Mouse (Mus musculus) neural tube, postnatal 0 days (tissue): ENCODE data around the gene Abhd14b. TPM values are rescaled to one million over a fixed set of nuclear protein-coding genes. Genes with fewer than 3 reads are reported as not detected.

Source experiments
- polyA plus RNA-seq: library from polyadenylated mRNA; unstranded; fragments of >200 nt; fragmentation: Nextera tagmentation; extraction: Ambion mirVana; gene quantifications from 2 replicates; pipeline ENCODE4 v1.2.1, GENCODE M21; 2015

Gene Abhd14b
- 14.5 and 17.0 TPM in 2 replicates for polyA plus RNA-seq

DNA sequence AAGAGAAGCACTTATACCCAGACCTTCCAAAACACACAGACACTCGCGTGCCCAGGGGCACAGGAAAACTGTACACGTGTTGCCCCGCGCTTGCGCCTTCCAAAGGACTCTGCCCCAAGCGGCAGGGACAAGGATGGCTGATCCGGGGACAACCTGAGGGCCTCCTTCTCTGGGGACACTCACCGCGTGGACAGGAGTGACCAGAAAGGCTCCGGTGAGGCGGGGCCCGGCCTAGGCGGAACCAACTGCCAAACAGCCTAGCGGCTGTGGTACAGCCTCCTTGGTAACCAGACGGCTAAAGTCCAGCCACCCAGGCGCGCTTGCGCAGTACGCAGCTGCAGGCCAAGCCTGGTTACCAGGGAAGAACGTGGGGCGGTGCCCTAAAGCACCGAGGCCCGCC lies at the start of gene Abhd14b, which contains the start of gene Abhd14a:
Gene Abhd14b, plus strand, starts transcription at position 112 of the 400 bp plus-strand sequence.
Gene Abhd14a, minus strand, starts transcription at position 331 of the 400 bp plus-strand sequence.

DNA sequence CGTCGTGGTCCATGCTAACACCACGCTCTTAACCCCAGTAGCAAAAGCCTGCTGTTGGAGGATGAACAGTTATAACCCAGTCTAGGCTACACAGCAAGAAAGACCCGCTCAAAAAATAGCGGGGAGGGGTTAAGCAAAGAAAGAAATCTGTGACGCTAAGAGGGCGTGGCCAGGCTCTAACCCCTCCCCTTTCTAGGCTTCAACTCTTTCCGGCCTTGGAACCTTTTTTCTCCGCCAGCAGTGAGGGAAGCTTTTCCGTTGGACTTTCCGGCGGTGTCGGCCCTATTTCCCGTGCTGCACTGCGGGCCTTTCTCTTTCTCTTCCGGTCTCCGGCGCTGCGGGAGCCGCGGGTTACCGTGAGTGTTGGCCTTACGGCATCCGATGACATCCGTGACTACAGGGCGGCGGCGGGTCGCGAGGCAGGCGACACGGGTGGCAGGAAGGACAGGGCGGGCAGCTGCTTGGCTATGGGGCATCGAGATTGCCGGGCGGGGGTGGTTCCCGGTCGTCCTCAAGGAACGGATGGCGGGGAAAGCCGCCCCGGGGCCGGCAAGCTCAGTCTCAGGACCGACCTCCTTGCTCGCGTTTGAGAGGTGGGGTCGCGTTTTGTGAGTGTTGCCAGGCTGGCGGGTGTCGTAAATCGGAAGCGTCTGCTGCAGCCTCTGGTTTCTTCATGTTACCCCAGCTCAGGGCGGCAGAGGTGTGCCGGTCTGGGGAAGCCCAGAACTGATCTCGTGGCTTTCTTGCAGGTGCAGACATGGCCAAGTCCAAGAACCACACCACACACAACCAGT lies 17.8 kb upstream of the Abhd14b start, which contains the start of gene Rpl29:
Gene Rpl29, plus strand, starts transcription at position 234 of the 794 bp plus-strand sequence.

DNA sequence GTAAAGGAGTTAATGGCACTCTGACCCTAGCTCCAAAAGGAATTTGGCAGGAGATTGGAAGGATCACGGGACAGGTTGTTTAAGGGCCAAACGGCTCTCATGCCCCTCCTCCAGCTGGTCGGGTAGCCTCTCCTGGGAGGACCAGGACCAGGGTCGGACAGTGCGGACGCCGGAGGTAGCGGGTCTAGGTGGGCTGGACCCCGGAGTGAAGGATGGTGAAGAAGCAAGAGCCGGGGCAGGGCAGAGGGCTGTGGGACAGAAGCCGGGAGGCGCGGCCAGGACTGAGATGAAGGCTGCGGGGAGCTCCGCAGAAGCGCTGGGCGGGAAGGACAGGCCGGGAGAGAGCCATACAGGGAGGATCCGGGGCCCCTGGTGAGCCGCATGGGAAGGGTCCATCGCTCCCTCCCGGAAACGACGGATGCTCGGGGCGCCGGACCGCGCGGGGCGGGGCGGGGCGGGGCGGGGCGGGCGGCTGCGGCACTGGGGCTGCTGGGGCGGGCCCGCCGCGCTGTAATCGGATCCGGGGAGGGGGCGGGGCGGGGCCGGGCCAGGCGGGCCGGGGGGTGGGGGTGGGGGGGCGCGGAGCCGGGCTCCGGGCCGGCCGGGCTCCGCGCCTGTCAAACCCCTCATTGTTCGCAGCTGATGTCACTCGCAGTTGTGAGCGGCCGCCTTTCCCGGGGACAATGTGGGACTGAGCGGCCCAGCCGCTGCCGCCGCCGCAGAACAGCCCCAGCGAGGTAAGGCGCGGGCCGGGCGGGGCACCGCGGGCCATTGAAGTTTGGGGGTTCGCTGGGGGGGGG lies 6.2 kb downstream of the Abhd14b start, which contains the start of gene Pcbp4:
Gene Pcbp4, plus strand, starts transcription at position 21 of the 800 bp plus-strand sequence.

DNA sequence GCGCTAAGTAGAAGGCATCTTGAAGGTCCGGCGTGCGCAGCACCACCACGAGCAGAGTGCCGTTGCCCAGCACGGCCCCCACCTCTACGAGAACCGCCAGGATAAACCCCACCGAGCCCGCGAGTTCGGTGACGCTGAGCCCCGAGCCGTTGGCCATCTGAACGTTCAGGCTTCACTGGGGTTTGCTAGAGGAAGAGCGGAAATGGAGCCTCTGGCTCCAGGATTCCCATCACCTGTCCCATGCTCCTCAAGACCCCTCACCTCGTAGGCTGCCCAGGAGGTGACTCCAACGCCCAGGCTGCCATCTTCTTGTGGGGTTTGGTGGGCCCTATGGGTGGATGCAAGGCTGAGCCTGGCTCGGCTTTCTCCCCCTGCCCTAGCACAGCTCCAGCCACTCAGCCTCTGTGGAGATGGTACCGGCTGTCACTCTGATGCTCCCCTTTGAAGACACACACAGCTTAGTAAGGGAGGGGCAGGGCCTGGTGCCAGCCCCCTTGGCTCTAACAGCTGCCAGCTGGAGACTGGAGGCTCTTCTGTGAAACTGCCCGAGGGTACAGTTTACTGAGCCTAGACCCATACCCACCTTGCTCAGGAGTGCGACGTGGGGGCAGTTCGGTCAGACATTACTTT lies 18.4 kb downstream of the Abhd14b start, which contains the start of gene Gpr62:
Gene Gpr62, minus strand, starts transcription at position 368 of the 630 bp plus-strand sequence.

DNA sequence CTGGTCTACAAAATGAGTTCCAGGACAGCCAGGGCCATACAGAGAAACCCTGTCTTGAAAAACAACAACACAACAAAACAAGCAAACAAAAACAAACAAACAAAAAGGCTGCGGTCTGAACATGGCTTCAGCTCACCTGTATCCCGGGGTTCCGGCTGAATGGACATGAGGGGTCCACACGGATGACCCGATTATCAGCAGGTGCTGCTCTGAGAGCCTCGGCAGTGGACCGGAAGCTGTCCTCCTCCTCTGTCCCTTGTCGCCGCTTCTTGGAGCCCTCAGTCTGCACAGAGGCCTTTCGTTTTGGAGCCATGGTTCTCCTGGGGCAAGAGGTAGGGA lies 28.4 kb downstream of the Abhd14b start, which contains the start of gene Rrp9:
Gene Rrp9, plus strand, starts transcription at position 301 of the 339 bp plus-strand sequence.

DNA sequence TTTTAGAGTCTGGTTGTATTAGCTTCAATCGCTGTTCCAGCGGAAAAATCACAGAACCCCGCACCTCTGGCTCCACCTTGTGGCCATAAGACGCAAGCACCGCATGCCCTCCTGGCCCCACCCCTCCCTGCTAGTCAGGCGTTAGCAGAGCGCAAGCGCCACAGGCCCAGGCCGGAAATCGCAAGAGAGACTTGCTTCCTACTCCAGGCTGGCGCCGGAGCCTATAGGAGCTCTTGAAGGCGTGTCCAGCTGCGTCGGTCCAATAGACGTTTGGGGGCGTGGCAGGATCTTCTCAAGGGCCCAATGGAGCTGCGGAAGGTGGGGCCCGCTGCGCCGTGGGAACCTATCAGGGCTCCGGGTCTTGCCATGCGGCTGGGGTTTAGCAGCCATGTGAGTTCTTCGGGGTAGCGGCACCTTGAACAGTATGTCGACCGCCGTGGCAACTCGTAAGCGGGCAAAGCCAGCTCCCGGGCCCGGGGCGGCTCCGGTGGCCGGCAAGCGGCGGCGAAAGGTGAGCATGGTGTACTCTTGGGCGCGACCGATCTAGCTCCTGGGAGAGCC lies 29.7 kb downstream of the Abhd14b start, which contains the start of gene Parp3:
Gene Parp3, minus strand, starts transcription at position 26 of the 561 bp plus-strand sequence.

DNA sequence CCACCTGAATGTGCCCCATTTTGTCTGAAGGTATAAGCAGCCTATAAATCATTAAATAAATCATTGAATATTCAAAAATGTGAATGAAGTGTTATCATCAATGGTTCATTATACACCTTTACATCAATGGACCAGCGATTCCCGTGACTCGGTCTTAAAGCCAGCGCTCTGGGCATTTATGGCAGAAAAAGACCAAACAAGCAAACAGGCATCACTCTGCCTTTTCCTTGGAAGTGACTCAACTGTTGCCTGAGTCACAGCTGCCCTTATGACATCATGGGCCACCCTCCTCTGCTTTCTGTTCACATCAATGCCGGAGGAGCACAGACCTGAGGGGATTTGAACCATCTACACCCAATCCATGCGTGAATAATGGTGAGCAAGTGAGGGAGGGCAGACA lies 52.4 kb downstream of the Abhd14b start, which contains the start of gene Iqcf1:
Gene Iqcf1, plus strand, starts transcription at position 301 of the 400 bp plus-strand sequence.

Other genes with a start within 250 kb of the Abhd14b start
- gene Ppm1m, start 247.7 kb upstream of the Abhd14b start, polyA plus RNA-seq = 17.8 and 21.1 TPM in 2 replicates
- gene Twf2, start 244.4 kb upstream of the Abhd14b start, polyA plus RNA-seq = 47.6 and 49.8 TPM in 2 replicates
- 0.06 and 0.15 TPM in 2 replicates for gene Tlr9, start 224.9 kb upstream of the Abhd14b start, polyA plus RNA-seq
- 100 and 102 TPM in 2 replicates for gene Alas1, start 198.8 kb upstream of the Abhd14b start, polyA plus RNA-seq
- gene Poc1a, start 166.4 kb upstream of the Abhd14b start, polyA plus RNA-seq = 7.9 and 8.6 TPM in 2 replicates
- 17.9 and 18.0 TPM in 2 replicates for gene Dusp7, start 78.8 kb upstream of the Abhd14b start, polyA plus RNA-seq
- 704 and 771 TPM in 2 replicates for gene Rpl29, start 18.0 kb upstream of the Abhd14b start, polyA plus RNA-seq
- 19.4 and 21.4 TPM in 2 replicates for gene Acy1, start 9.1 kb upstream of the Abhd14b start, polyA plus RNA-seq
- 77.4 and 83.7 TPM in 2 replicates for gene Abhd14a, start 219 bp downstream of the Abhd14b start, polyA plus RNA-seq
- gene Pcbp4, start 5.8 kb downstream of the Abhd14b start, polyA plus RNA-seq = 184 and 212 TPM in 2 replicates
- gene Gpr62, start 18.5 kb downstream of the Abhd14b start, polyA plus RNA-seq = 2.8 and 3.8 TPM in 2 replicates
- gene Rrp9, start 28.5 kb downstream of the Abhd14b start, polyA plus RNA-seq = 36.1 and 41.9 TPM in 2 replicates
- 2.6 and 3.6 TPM in 2 replicates for gene Parp3, start 29.5 kb downstream of the Abhd14b start, polyA plus RNA-seq
- not detected in 2 replicates for gene Iqcf1, start 52.5 kb downstream of the Abhd14b start, polyA plus RNA-seq
- gene Iqcf5, start 67.1 kb downstream of the Abhd14b start, polyA plus RNA-seq = not detected in 2 replicates
- gene Iqcf3, start 114.2 kb downstream of the Abhd14b start, polyA plus RNA-seq = not detected in 2 replicates
- gene Iqcf4, start 123.5 kb downstream of the Abhd14b start, polyA plus RNA-seq = not detected in 2 replicates
- not detected in 2 replicates for gene Iqcf6, start 179.1 kb downstream of the Abhd14b start, polyA plus RNA-seq
- gene Grm2, start 208.6 kb downstream of the Abhd14b start, polyA plus RNA-seq = 8.0 and 8.3 TPM in 2 replicates
- gene Tex264, start 238.5 kb downstream of the Abhd14b start, polyA plus RNA-seq = 93.6 and 93.9 TPM in 2 replicates